Mouse (Mus musculus) ES-Bruce4 (cell line): ENCODE data around the gene Uox.

Experiments used
- CTCF ChIP-seq: IDR thresholded peaks from one replicate; pipeline ENCODE4 v1.8.1; 2011; ENCODE audit warnings: low read depth, low read length
- EP300 ChIP-seq: IDR thresholded peaks from 2 replicates; pipeline ENCODE4 v1.6.1; 2011; ENCODE audit warnings: low read depth, low read length; ENCODE audit not compliant: insufficient read depth
- POLR2A ChIP-seq: IDR thresholded peaks from one replicate; pipeline ENCODE4 v1.8.1; 2011; ENCODE audit warnings: low read length; ENCODE audit not compliant: insufficient read depth

DNA sequence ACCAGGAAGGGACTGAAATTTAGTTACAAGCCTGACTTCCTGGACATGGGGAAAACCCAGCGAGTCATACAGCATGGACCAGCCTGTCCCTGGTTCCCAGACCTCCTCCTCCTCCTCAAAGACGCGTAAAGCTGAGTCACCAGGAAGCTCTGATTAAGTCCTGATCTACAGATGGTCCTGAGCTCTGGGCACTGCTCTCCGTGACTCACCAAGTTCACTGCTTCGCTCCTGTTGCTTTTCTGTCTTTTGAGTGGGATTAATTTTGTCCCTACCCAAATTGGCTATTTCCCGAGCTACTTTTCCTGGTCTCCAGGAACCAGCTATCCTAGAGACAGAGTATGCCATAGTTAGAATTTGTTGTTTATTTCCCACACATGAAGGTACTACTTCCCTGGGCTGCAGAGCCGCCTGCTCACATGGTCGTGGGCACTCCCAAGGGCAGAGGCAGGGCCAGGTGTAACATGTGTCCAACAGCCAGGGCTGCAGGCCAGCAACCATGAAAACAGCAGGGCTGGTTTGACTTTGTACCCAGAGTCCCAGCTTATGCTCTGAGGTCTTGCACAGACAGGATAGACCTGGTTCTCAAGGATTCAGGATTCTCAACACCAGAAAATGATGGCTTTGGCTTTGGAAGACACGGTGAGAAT lies 2.2 kb upstream of the Uox start:
- TF ChIP-seq POLR2A (no peak), CTCF (no peak), EP300 (no peak)
